Mouse (Mus musculus) heart, postnatal 0 days (tissue): ENCODE measurements around the gene L1cam.

Experiments used
- CTCF ChIP-seq: IDR thresholded peaks from 2 replicates; pipeline ENCODE4 v1.5.1; 2016; ENCODE audit warnings: antibody characterized with exemption, control low read depth, low read depth
- EP300 ChIP-seq: IDR thresholded peaks from 2 replicates; pipeline ENCODE4 v1.6.1; 2016; ENCODE audit warnings: antibody characterized with exemption, low read depth

DNA sequence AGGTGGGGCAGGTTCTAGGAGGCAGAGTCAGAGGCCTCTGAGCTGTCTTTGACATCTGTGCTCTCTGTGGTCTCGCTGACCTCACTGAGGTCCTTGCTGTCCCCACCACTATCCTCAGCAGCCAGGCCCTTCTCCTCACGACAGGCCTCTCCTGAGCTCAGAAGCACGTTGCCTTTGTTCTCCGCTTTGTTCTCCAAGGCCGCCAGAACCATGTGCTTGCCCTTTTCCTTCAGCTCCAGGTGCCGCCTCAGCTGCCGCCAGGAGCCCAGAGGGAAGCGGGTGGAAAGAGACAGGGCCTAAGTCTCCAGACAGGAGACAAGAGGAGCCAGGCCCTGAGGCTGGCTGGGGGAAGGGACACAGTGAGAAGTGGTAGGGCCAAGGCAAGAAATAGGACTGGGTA lies 21.0 kb upstream of the L1cam start:
- TF ChIP-seq EP300, result no peak
- no peak for TF ChIP-seq CTCF
